Mouse (Mus musculus) forebrain, embryonic 11.5 days (tissue): ENCODE results near the gene Mcm2. TPM values are rescaled to one million over a fixed set of nuclear protein-coding genes. Genes with fewer than 3 reads are reported as not detected.

Experiments
- ATAC-seq: fragments of 200-750 bp; cut with Nextera tagmentation; replicated peaks from 2 replicates; pipeline ENCODE4 v1.8.0; 2017; ENCODE audit warnings: moderate TSS enrichment; ENCODE audit not compliant: low FRiP score
- DNase-seq: peaks from one replicate; pipeline ENCODE4 v3.0.0-alpha.2; 2017; ENCODE audit warnings: low spot score
- H3K27ac ChIP-seq: fragments of 300-500 bp; sonication (generic); 2 replicates; pipeline ENCODE4 v1.5.1; 2014; ENCODE audit warnings: low read depth, low read length
- H3K27me3 ChIP-seq: fragments of 300-500 bp; sonication (generic); 2 replicates; pipeline ENCODE4 v1.6.1; 2014; ENCODE audit warnings: mild to moderate bottlenecking, low read length, mixed read lengths; ENCODE audit not compliant: control insufficient read depth, insufficient read depth
- H3K36me3 ChIP-seq: fragments of 300-500 bp; sonication (generic); 2 replicates; pipeline ENCODE4 v1.6.1; 2014; ENCODE audit warnings: mild to moderate bottlenecking, low read length, moderate library complexity, mixed read lengths; ENCODE audit not compliant: control insufficient read depth, insufficient read depth
- H3K4me1 ChIP-seq: fragments of 300-500 bp; sonication (generic); replicated peaks from 2 replicates; pipeline ENCODE4 v1.6.1; 2014; ENCODE audit warnings: low read length, mixed read lengths; ENCODE audit not compliant: control insufficient read depth, insufficient read depth
- H3K4me2 ChIP-seq: fragments of 300-500 bp; sonication (generic); 2 replicates; pipeline ENCODE4 v1.6.1; 2014; ENCODE audit warnings: low read depth, mild to moderate bottlenecking, low read length, moderate library complexity, mixed read lengths; ENCODE audit not compliant: severe bottlenecking
- H3K4me3 ChIP-seq: fragments of 300-500 bp; sonication (generic); 2 replicates; pipeline ENCODE4 v1.5.1; 2014; ENCODE audit warnings: low read depth, low read length
- H3K9ac ChIP-seq: fragments of 300-500 bp; sonication (generic); 2 replicates; pipeline ENCODE4 v1.6.1; 2014; ENCODE audit warnings: low read length
- H3K9me3 ChIP-seq: fragments of 300-500 bp; sonication (generic); 2 replicates; pipeline ENCODE4 v1.6.1; 2016; ENCODE audit warnings: low read length, mixed read lengths; ENCODE audit not compliant: control insufficient read depth
- WGBS: fragments of 180-500 bp; shearing (Covaris S2); extraction: QIAGEN DNeasy Blood & Tissue Kit; methylation state at CpG from one replicate; pipeline ENCODE4 v1.1.7; 2014; 5-methylcytosine and 5-hydroxymethylcytosine counted together
- polyA plus RNA-seq: library from polyadenylated mRNA; unstranded; fragments of >200 nt; fragmentation: Nextera tagmentation; extraction: Ambion mirVana; gene quantifications from 2 replicates; pipeline ENCODE4 v1.2.1, GENCODE M21; 2014

Mcm2 gene
- polyA plus RNA-seq, 1 experiment from 2014 or later = 248 TPM

DNA sequence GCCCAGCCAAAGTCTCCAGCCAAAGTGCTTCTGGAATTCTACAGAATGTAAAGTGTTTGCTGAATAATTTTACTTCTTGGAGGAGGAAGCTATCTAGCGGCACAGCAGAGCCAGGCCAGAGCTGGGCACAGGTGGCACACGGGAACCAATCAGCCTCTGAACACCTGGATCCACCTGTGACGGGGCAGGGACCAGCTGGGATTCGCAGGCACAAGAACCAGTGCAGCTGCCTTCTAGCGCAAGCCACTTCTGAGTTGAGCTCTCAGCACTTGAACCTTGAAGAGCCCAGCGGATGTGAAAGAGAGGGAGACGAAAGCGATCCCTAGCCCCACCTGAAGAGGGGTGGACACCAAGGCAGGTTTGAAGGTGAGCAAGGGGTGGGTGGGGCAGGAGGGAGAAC, 20.2 kb upstream of the Mcm2 start:
- no peak for DNase-seq
- Histone ChIP-seq H3K9me3 (no peaks in the 10 kb centered on the region), H3K27ac (no peak overlapping the region), H3K4me2 (no peak overlapping the region), H3K4me3 (no peak overlapping the region), H3K4me1 (no peaks in the 10 kb centered on the region), H3K9ac (no peak overlapping the region), H3K27me3 (no peaks in the 10 kb centered on the region), H3K36me3 (no peaks in the 10 kb centered on the region)
- 76% methylated on average over 8 of the region's 8 CpGs for WGBS
- no peak for ATAC-seq

DNA sequence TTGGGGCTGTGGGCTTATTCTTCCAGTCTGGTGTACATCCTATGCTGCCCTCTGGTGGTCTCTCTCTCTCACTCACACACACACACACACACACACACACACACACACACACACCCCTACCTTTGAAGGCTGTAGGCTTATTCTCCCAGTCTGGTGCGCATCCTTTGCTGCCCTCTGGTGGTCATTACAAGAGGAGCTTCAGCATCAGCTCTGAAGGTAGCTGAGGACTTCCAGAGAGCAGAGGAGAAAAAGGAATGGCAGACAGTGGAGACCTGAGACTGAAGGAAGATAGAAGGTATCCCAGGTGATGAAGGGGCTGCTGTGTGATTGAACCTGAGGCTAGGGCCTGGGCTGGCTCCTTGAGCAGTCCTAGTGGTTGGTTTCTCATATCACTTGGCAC, 17.6 kb upstream of the Mcm2 start:
- WGBS = 28% methylated on average over 1 of the region's 1 CpGs
- Histone ChIP-seq H3K36me3 (no peaks in the 10 kb centered on the region), H3K27ac (no peak overlapping the region), H3K27me3 (no peaks in the 10 kb centered on the region), H3K9me3 (no peaks in the 10 kb centered on the region), H3K4me3 (no peak overlapping the region), H3K4me1 (no peaks in the 10 kb centered on the region), H3K9ac (no peak overlapping the region), H3K4me2 (no peak overlapping the region)
- DNase-seq = no peak
- no peak for ATAC-seq

DNA sequence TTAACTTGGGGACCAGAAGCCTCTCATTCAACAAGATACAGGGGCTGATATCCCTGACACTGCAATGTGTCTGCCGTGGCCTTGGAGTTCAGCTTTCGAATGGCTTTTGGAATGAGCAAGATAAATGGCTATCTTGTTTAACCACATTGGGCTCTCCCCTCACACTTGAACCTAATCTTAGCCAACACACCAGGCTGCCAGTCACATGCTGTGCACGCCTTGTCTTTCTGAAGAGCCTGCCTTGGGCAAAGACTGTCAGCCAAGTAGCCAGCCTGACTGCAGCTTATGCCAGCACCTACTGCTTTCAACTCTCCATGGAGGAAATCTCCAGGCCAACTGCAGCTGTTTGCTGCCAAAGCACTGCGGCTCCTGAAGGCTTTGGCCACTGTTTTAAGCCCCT, 16.9 kb upstream of the Mcm2 start:
- H3K36me3 ChIP-seq = no peaks in the 10 kb centered on the region
- 88% methylated on average over 4 of the region's 4 CpGs for WGBS
- no peaks in the 10 kb centered on the region for H3K9me3 ChIP-seq
- no peak overlapping the region for H3K27ac ChIP-seq
- no peak overlapping the region for H3K4me2 ChIP-seq
- no peak overlapping the region for H3K9ac ChIP-seq
- H3K4me1 ChIP-seq = no peaks in the 10 kb centered on the region
- no peak overlapping the region for H3K4me3 ChIP-seq
- no peaks in the 10 kb centered on the region for H3K27me3 ChIP-seq
- DNase-seq (no peak), ATAC-seq (no peak)

DNA sequence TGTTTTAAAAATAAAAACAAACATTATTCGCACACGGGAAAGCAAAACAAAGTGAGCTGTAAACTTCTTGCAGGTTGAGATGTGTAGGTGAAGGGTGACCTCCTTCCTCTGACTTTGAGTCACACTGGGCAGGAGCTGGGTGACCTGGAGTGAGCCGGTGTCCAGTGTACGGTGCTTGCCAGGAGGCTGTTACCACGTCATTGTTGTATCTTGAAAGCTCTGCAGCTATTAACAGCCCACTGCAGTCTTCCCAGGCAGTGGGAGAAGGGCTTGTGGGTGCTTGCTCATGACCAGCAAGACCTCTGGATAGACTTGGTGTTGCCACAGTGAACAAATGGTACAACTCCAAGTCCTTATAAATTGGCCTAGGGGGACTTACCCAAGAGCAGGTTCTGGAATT, 16.2 kb upstream of the Mcm2 start:
- no peaks in the 10 kb centered on the region for H3K36me3 ChIP-seq
- H3K27ac ChIP-seq = no peak overlapping the region
- ATAC-seq (no peak), DNase-seq (no peak)
- H3K4me2 ChIP-seq = no peak overlapping the region
- no peaks in the 10 kb centered on the region for H3K4me1 ChIP-seq
- no peak overlapping the region for H3K9ac ChIP-seq
- no peaks in the 10 kb centered on the region for H3K27me3 ChIP-seq
- 80% methylated on average over 5 of the region's 5 CpGs for WGBS
- H3K4me3 ChIP-seq = no peak overlapping the region
- no peaks in the 10 kb centered on the region for H3K9me3 ChIP-seq

DNA sequence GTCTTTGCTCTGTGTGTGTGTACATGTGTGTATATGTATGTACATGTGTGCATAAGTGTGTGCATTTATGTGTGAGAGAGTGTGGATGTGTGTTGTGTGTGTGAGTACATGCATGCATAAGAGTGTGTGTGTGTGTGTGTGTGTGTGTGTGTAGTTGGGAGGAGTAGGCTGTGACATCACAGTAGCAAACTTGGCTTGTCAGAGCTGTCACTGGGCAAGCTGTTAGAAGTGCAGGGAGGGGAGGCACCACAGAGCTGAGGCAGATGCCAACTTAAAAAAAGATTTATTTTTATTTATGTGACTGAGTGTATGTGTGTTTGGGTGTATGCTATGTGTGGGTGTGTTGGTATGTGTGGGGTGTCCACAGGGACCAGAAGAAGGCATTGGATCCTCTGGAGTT, 14.9 kb upstream of the Mcm2 start:
- no peak overlapping the region for H3K4me3 ChIP-seq
- no peaks in the 10 kb centered on the region for H3K27me3 ChIP-seq
- no peaks in the 10 kb centered on the region for H3K4me1 ChIP-seq
- DNase-seq = no peak
- no peak overlapping the region for H3K9ac ChIP-seq
- H3K36me3 ChIP-seq = no peaks in the 10 kb centered on the region
- H3K4me2 ChIP-seq = no peak overlapping the region
- H3K9me3 ChIP-seq = no peaks in the 10 kb centered on the region
- H3K27ac ChIP-seq = no peak overlapping the region
- no peak for ATAC-seq

DNA sequence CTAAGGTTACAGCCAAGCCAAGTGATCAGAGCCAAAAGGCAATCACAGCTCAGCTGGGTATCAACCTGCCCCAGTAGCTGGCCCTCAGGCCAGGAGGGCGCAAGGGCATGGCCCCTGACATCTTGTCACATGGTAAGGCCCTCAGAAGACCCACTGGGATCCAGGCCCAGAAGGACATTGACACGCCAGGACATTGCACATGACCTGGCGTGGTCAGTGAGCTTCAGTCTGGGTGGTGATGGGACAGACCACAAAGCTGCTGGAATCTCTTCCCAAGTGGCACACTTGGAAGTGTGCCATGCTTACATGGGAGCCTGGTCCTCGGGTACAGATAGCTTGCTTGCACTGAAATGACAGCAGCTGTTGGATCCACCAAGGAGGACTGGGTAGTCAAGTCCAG, 14.4 kb upstream of the Mcm2 start:
- 92% methylated on average over 4 of the region's 4 CpGs for WGBS
- ATAC-seq (no peak), DNase-seq (no peak)
- no peaks in the 10 kb centered on the region for H3K36me3 ChIP-seq
- H3K4me1 ChIP-seq = no peaks in the 10 kb centered on the region
- H3K27ac ChIP-seq = no peak overlapping the region
- H3K4me3 ChIP-seq = no peak overlapping the region
- no peaks in the 10 kb centered on the region for H3K27me3 ChIP-seq
- no peak overlapping the region for H3K9ac ChIP-seq
- H3K4me2 ChIP-seq = no peak overlapping the region
- no peaks in the 10 kb centered on the region for H3K9me3 ChIP-seq

DNA sequence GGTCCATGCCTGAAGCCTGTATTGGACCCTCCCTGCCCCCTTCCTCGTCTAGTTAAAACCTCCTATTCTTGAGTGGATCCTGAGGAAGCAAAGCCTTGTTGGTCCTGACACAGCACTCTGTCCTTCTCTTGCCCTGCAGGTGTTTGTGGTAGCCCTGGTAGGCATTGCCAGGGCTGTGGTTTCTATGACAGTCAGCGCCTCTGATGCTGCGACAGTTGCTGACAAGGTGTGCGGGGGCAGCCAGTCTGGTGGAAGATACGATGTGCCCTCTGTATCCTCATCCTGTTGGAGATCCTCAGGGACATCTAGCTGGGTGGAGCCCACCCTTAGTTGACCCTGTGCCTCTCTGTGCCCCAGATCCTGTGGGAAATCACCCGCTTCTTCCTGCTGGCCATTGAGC, 10.6 kb upstream of the Mcm2 start:
- WGBS = 92% methylated on average over 6 of the region's 6 CpGs
- ATAC-seq (no peak), DNase-seq (no peak)
- Histone ChIP-seq H3K4me1 (0 out of 2 replicates have a peak, but pooled peaks cover 4% of the 10 kb centered on the region), H3K27ac (no peak overlapping the region), H3K9ac (no peak overlapping the region), H3K36me3 (no peaks in the 10 kb centered on the region), H3K4me3 (no peak overlapping the region), H3K9me3 (no peaks in the 10 kb centered on the region), H3K27me3 (no peaks in the 10 kb centered on the region), H3K4me2 (no peak overlapping the region)

DNA sequence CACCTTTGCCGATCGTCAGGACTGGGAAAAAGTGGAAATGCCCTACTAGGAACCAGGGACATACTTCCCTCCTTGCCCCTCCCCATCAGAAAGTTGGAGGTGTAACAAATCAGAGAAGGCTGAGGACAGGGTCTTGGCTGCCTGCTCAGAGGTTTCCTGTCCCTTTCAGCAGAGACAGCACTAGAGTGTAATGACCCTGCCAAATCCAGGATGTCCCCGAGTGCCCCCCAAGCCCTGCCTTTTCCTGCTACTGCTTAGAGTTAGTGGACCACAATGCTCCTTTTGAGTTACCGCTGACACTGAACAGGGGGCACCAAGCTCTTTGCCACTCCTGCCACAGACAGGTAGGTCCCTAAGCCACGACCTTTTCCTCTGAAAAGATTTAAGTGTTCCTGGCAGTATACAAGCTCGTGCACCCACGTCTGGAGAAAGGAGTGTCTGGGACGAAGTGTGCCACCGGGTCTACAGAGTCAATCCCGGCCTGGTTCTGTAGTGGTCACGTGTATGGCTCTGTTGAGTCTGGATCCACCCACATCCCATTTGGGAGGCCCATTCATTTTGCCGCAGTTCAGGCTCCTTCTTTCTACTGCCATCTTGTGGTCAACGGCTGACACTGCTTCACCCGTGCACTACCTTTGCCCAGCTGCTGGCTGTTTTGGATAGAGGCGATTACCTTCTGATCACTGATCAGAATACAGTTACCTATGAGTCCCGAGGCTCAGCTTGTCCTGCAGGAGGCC, 8.0 kb upstream of the Mcm2 start:
- Histone ChIP-seq H3K36me3 (no peaks in the 10 kb centered on the region), H3K4me1 (peaks cover 11% of the 10 kb centered on the region; the same call in 1 of the 2 replicates), H3K4me2 (no peak overlapping the region), H3K27ac (no peak overlapping the region), H3K9ac (no peak overlapping the region; the same call in 1 of the 2 replicates), H3K9me3 (no peaks in the 10 kb centered on the region), H3K27me3 (no peaks in the 10 kb centered on the region), H3K4me3 (no peak overlapping the region)
- DNase-seq (peak; percentile 81), ATAC-seq (0 out of 2 replicates have a peak, but pooled peaks have one; percentile 13)
- WGBS = 18% methylated on average over 16 of the region's 16 CpGs

DNA sequence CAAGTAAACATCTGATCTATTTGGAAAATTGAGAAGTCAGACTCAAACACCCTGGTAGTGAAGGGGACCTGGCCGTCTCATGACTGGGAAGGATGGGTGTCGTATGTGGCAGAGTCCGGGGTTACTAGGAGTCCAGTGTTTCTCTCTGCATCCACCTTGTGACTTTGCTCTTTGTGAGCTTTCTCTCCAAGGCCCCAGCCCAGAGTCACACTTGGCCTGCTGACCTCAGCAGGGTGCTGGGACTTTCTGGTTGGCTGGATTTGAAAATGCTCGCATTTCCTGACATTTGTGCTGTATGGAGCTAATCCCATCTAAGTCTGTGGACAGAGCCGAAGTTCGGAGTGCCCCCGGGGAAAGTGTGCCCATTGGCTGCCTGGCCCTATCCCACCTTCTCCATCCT, 6.5 kb upstream of the Mcm2 start:
- ATAC-seq (no peak), DNase-seq (no peak)
- WGBS = 78% methylated on average over 7 of the region's 7 CpGs
- no peaks in the 10 kb centered on the region for H3K36me3 ChIP-seq
- peaks cover 15% of the 10 kb centered on the region; the same call in 1 of the 2 replicates for H3K4me1 ChIP-seq
- no peak overlapping the region for H3K27ac ChIP-seq
- H3K4me2 ChIP-seq = no peak overlapping the region
- no peaks in the 10 kb centered on the region for H3K9me3 ChIP-seq
- H3K27me3 ChIP-seq = no peaks in the 10 kb centered on the region
- no peak overlapping the region for H3K4me3 ChIP-seq
- H3K9ac ChIP-seq = no peak overlapping the region
